Mouse (Mus musculus): ENCODE data around the gene Cbs. TPM values are rescaled to one million over a fixed set of nuclear protein-coding genes. Genes with fewer than 3 reads are reported as not detected.

Gene Cbs
- polyA plus RNA-seq (2015; fragmentation: Illumina TruSeq; extraction: RNeasy Lipid Tissue Mini Kit (QIAGEN cat#74804); ENCODE audit: insufficient read depth, low replicate concordance): not detected

DNA sequence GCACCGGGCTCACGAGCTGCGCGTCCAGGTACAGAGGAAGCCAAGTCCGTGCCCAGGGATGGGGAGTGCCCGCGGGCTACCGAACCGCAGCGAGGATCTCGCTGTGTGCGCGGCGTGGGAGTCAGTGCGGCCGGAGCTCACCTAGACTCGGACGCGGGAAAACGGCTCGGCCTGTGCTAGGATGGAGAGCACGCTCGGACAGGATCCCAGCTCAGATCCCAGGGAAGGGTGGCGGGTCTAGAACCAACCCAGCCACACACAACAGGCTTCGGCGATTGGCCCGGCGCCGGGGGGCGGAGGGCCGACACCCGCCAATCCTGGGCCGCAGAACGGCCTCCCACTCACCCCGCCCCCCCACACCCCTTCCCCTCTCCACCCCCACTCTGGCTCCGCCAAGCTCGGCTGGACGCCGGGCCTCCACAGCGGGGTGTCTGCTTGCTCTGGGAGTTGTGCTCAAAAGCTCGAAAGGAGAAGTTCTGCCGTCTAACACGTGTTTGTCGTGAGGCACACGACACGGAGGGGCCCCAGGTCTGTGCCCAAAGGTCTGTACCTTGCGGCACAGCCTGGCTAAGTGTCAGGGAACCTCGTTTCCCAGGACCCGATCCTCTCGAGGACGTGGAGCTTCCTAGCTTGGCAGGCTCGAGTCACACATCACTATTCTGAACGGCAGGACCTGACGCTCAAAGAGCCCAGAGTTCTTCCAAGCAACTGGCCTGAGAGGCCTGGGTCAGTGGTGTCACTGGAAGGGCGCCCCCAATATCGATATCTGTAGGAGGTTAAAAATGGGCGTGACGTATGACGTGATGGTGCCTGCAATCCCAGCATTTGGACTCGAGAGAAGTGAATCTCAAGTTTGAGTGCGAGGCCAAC, at the start of gene Cbs:
TSS of gene Cbs (minus strand) at position 297 of the 870 bp plus-strand sequence.

DNA sequence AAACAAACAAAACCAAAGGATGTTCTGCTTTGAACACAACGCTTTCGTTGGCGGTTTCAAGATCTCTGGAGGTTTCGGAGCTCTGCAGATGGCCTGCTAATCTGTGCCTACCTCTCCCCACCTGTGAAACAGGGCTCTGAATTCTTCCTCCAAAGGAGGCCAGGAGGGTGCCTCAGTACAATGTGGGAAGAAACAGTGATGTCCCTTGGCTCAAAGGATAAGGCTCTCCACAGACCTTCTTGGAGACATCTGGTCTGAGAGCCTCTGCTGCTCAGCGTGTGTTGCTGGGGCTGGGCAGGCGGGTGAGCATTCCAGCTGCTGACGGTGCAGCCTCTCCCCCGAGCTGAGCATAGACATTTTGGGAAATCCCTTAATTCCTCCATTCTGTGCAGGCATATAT, 40.5 kb upstream of the Cbs start, which contains the start of gene Cryaa:
TSS of gene Cryaa (plus strand) at position 301 of the 400 bp plus-strand sequence.

DNA sequence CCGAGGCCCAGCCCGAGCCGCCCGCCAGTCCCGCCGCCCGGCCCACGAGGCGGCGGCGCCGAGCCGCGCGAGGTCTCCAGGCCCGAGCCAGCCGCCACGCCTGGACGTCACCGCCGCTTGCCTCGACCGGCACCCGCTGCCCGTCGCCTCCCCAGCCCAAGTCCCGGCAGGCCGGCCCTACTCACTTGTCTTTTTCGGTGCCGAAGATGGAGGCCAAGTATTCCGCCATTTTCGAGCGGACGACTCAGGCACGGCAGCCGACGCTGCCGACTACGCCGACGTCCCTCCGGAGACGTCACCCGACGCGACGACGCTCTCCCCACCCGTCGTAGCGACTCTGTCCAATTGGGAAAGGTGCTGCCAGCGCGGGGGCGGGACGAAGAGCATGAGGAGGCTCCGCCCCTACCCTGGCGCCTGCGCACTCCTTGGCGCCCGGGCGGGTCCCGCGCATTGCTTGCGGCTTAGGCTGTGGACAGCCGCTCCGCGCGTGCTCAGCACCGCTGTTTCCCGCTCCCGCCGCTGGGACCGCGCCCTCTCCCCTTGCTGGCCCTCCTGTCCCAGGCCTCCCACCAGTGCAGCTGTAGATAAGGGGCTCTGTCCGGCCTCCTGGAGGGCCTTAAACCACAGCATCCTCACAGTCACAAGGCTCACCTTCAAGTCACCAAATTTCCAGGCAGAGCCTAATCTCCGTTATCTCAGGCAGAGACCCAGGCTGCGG, 21.6 kb upstream of the Cbs start, which contains the start of gene U2af1:
TSS of gene U2af1 (minus strand) at position 425 of the 718 bp plus-strand sequence.

DNA sequence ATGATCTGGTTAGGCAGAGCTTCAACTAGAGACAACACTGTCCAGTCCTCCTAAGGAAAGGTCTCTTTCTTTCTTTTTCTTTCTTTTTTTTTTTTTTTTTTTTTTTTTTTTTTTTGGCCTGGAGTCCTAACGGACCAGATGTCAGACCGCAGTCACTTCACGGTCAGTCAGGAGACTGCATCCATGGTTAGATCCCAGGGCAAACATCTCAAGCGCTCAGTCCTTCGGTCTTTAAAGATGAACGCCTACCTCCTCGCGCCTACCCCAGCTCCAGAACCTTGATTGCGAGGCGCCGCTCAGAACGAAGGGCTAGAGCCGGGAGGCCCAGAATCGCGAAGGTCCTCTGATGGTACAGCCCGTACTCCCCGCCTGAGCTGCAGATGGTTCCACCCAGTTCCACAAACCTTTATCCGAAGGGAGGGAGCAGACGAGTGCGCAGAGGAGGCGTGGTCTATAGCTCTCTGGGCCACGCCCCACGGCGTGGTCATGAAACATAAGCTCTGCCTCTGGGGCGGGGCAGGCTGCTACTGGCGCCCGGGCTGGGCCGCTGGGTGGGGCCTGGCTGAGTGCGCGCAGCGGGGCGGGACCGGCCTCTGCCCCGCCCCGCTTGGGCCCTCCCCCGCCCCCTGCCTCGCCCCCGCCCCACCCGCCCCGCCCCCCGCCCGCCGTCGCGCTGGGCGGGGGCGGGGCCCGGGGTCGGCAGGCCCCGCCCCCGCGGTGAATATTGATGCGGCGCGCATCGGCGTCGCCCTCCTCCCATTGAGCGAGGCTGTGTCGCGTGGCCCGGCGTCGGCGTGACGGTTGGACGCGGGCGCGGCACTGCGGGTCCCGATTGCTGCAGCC, 72.8 kb downstream of the Cbs start, which contains the start of gene Pknox1:
TSS of gene Pknox1 (plus strand) at position 720 of the 843 bp plus-strand sequence.

Other genes with a start within 250 kb of the Cbs start
- 12.2 TPM for gene Wdr4, start 117.3 kb downstream of the Cbs start, polyA plus RNA-seq (2015; fragmentation: Illumina TruSeq; extraction: RNeasy Lipid Tissue Mini Kit (QIAGEN cat#74804); ENCODE audit: insufficient read depth, low replicate concordance)
- 85.8 TPM for gene Ndufv3, start 117.1 kb downstream of the Cbs start, polyA plus RNA-seq (2015; fragmentation: Illumina TruSeq; extraction: RNeasy Lipid Tissue Mini Kit (QIAGEN cat#74804); ENCODE audit: insufficient read depth, low replicate concordance)
- 32.5 TPM for gene Pknox1, start 72.5 kb downstream of the Cbs start, polyA plus RNA-seq (2015; fragmentation: Illumina TruSeq; extraction: RNeasy Lipid Tissue Mini Kit (QIAGEN cat#74804); ENCODE audit: insufficient read depth, low replicate concordance)
- gene U2af1, start 21.7 kb upstream of the Cbs start, polyA plus RNA-seq (2015; fragmentation: Illumina TruSeq; extraction: RNeasy Lipid Tissue Mini Kit (QIAGEN cat#74804); ENCODE audit: insufficient read depth, low replicate concordance): 175 TPM
- 0.19 TPM for gene Cryaa, start 40.6 kb upstream of the Cbs start, polyA plus RNA-seq (2015; fragmentation: Illumina TruSeq; extraction: RNeasy Lipid Tissue Mini Kit (QIAGEN cat#74804); ENCODE audit: insufficient read depth, low replicate concordance)
- 18.5 TPM for gene Sik1, start 218.6 kb upstream of the Cbs start, polyA plus RNA-seq (2015; fragmentation: Illumina TruSeq; extraction: RNeasy Lipid Tissue Mini Kit (QIAGEN cat#74804); ENCODE audit: insufficient read depth, low replicate concordance)